Mouse (Mus musculus): ENCODE measurements around the gene Ccdc42. TPM values are rescaled to one million over a fixed set of nuclear protein-coding genes. Genes with fewer than 3 reads are reported as not detected.

Ccdc42 gene
- polyA plus RNA-seq, 2 experiments: 0.39 to 0.50 TPM

GRCm38 (mm10) chr11:68597912-68598311 lies 11.1 kb downstream of the Ccdc42 start:
- ATAC-seq (ENCODE audit: low FRiP score, low read depth) (no peak), DNase-seq (ENCODE audit: low spot score) (no peak)
- Histone ChIP-seq H3K36me3 (ENCODE audit: control insufficient read depth, insufficient read depth, low read length) (no peaks in the 10 kb centered on the region), H3K4me2 (replicated peaks; ENCODE audit: low read depth, low read length, severe bottlenecking) (no peak overlapping the region), H3K27me3 (ENCODE audit: control insufficient read depth, insufficient read depth, low read length) (no peaks in the 10 kb centered on the region), H3K9me3 (ENCODE audit: control insufficient read depth, low read length) (no peaks in the 10 kb centered on the region), H3K4me3 (replicated peaks; ENCODE audit: low read length) (no peak overlapping the region), H3K9ac (ENCODE audit: low read depth, low read length, severe bottlenecking) (no peak overlapping the region), H3K27ac (replicated peaks; ENCODE audit: low read depth, low read length) (no peak overlapping the region), H3K4me1 (ENCODE audit: control insufficient read depth, insufficient read depth, low read length) (peaks cover 28% of the 10 kb centered on the region)
- WGBS: 92% methylated on average over 2 of the region's 2 CpGs
- TF ChIP-seq POLR2A (IDR thresholded peaks at IDR 0.05; ENCODE audit: borderline replicate concordance, extremely low read depth, insufficient read depth, insufficient read length): no peak

DNA sequence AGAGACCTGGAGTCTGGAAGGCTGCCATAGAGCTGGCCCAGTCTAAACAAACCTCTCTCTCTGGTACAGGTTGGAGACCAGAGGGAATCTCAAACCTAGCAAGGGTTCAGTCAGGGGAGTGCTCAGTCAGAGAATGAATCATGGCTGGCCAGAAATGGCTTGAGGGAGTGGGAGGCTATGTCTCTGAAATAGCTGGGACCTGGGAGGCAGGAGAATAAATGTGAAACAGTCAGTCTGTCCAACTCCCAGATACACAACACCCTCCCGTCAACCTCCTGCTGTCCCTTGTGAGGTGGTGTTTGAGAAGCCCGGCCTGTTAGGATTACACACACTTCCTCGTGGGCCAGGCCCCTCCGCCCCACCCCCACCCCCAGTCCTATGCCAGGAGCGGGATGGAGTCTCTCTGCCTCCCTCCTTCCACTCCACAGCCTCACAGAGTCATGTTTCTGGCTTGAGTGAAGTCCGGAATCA lies 13.8 kb downstream of the Ccdc42 start:
- TF ChIP-seq POLR2A (IDR thresholded peaks at IDR 0.05; ENCODE audit: borderline replicate concordance, extremely low read depth, insufficient read depth, insufficient read length): no peak
- 14% methylated on average over 6 of the region's 6 CpGs for WGBS

GRCm38 (mm10) chr11:68601486-68601991 lies 14.7 kb downstream of the Ccdc42 start:
- Histone ChIP-seq H3K36me3 (ENCODE audit: control insufficient read depth, insufficient read depth, low read length) (no peaks in the 10 kb centered on the region), H3K9ac (ENCODE audit: low read depth, low read length, severe bottlenecking) (no peak overlapping the region), H3K27me3 (ENCODE audit: control insufficient read depth, insufficient read depth, low read length) (no peaks in the 10 kb centered on the region), H3K4me2 (replicated peaks; ENCODE audit: low read depth, low read length, severe bottlenecking) (no peak overlapping the region; the same call in 1 of the 2 replicates), H3K27ac (replicated peaks; ENCODE audit: low read depth, low read length) (peak overlapping the region; percentile 79), H3K4me1 (ENCODE audit: control insufficient read depth, insufficient read depth, low read length) (peaks cover 31% of the 10 kb centered on the region), H3K4me3 (replicated peaks; ENCODE audit: low read length) (no peak overlapping the region), H3K9me3 (ENCODE audit: control insufficient read depth, low read length) (no peaks in the 10 kb centered on the region)
- TF ChIP-seq POLR2A (IDR thresholded peaks at IDR 0.05; ENCODE audit: borderline replicate concordance, extremely low read depth, insufficient read depth, insufficient read length): no peak
- ATAC-seq (ENCODE audit: low FRiP score, low read depth) (0 out of 2 replicates have a peak, but pooled peaks have one; percentile 28), DNase-seq (ENCODE audit: low spot score) (peak; percentile 67)
- 11% methylated on average over 9 of the region's 9 CpGs for WGBS

More for the DNA sequence above, 13.8 kb downstream of the Ccdc42 start:
- H3K4me1 ChIP-seq (ENCODE audit: control insufficient read depth, insufficient read depth, low read length): peaks cover 31% of the 10 kb centered on the region
- peak overlapping the region; percentile 79 for H3K27ac ChIP-seq (replicated peaks; ENCODE audit: low read depth, low read length)
- no peak overlapping the region for H3K9ac ChIP-seq (ENCODE audit: low read depth, low read length, severe bottlenecking)
- no peak overlapping the region for H3K4me2 ChIP-seq (replicated peaks; ENCODE audit: low read depth, low read length, severe bottlenecking)
- no peaks in the 10 kb centered on the region for H3K9me3 ChIP-seq (ENCODE audit: control insufficient read depth, low read length)
- DNase-seq (ENCODE audit: low spot score): peak; percentile 16
- no peak overlapping the region for H3K4me3 ChIP-seq (replicated peaks; ENCODE audit: low read length)
- no peaks in the 10 kb centered on the region for H3K27me3 ChIP-seq (ENCODE audit: control insufficient read depth, insufficient read depth, low read length)
- H3K36me3 ChIP-seq (ENCODE audit: control insufficient read depth, insufficient read depth, low read length): no peaks in the 10 kb centered on the region
- ATAC-seq (ENCODE audit: low FRiP score, low read depth): peak; percentile 16; the same call in 1 of the 2 replicates

DNA sequence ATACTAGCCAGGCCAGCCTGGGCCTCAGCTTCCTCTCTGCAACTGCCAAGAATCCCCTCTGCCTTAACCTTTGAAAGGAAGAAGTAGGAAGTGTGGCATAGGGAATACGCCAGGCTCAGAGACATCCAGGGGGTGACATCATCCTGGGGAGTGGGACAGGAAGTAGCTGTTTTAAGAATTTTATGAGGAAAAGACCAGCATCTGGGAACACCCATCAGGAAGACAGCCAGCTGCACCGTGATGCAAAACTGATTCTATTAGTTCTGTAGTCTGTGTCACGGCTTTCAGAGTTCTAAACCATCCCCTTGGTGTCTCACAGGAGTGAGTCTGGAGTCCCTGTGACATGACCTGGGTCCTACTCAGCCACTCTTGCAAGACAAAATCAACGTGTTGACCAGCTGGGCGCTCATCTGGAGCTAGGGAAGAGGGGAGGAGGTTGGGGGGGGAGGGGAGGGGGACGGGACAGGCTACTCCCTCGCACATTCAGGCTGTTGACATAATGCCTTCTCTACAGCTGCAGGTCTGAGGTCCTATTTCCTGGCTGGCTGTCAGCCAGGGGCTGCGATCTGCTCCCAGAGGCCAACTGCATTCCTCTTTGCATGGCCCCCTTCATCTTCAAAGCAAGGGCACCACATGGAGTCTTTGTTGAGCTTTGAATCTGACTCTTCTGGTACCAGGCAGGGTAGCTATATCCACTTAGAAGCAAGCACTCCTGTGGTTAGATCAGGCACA lies 15.5 kb downstream of the Ccdc42 start:
- peaks cover 31% of the 10 kb centered on the region for H3K4me1 ChIP-seq (ENCODE audit: control insufficient read depth, insufficient read depth, low read length)
- H3K4me2 ChIP-seq (replicated peaks; ENCODE audit: low read depth, low read length, severe bottlenecking): no peak overlapping the region
- ATAC-seq (ENCODE audit: low FRiP score, low read depth): peak; percentile 82
- DNase-seq (ENCODE audit: low spot score): peak; percentile 83
- WGBS: 6% methylated on average over 8 of the region's 8 CpGs
- no peaks in the 10 kb centered on the region for H3K27me3 ChIP-seq (ENCODE audit: control insufficient read depth, insufficient read depth, low read length)
- no peaks in the 10 kb centered on the region for H3K9me3 ChIP-seq (ENCODE audit: control insufficient read depth, low read length)
- H3K27ac ChIP-seq (replicated peaks; ENCODE audit: low read depth, low read length): peak overlapping the region; percentile 79
- no peak overlapping the region for H3K9ac ChIP-seq (ENCODE audit: low read depth, low read length, severe bottlenecking)
- no peaks in the 10 kb centered on the region for H3K36me3 ChIP-seq (ENCODE audit: control insufficient read depth, insufficient read depth, low read length)
- H3K4me3 ChIP-seq (replicated peaks; ENCODE audit: low read length): no peak overlapping the region
- no peak for TF ChIP-seq POLR2A (IDR thresholded peaks at IDR 0.05; ENCODE audit: borderline replicate concordance, extremely low read depth, insufficient read depth, insufficient read length)

DNA sequence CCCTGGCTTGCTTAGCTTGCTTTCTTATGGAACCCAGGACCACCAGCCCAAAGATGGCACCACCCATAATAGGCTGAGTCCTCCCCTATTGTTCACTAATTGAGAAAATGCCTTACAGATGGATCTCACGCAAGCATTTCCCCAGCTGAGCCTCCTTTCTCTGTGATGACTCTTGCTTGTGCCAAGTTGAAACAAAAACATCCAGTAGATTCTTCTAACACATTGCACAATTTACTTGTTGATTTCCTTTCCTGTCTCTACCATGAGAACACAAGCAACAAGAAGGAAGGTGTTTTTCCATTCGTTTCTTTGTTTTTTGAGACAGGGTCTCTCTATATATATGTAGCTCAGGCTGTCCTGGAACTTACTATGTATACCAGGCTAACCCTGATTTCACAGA lies 20.2 kb downstream of the Ccdc42 start:
- Histone ChIP-seq H3K4me2 (replicated peaks; ENCODE audit: low read depth, low read length, severe bottlenecking) (no peak overlapping the region), H3K27me3 (ENCODE audit: control insufficient read depth, insufficient read depth, low read length) (no peaks in the 10 kb centered on the region), H3K27ac (replicated peaks; ENCODE audit: low read depth, low read length) (no peak overlapping the region), H3K36me3 (ENCODE audit: control insufficient read depth, insufficient read depth, low read length) (no peaks in the 10 kb centered on the region), H3K9me3 (ENCODE audit: control insufficient read depth, low read length) (no peaks in the 10 kb centered on the region), H3K9ac (ENCODE audit: low read depth, low read length, severe bottlenecking) (no peak overlapping the region), H3K4me3 (replicated peaks; ENCODE audit: low read length) (no peak overlapping the region), H3K4me1 (ENCODE audit: control insufficient read depth, insufficient read depth, low read length) (peaks cover 15% of the 10 kb centered on the region)
- ATAC-seq (ENCODE audit: low FRiP score, low read depth): no peak
- no peak for TF ChIP-seq POLR2A (IDR thresholded peaks at IDR 0.05; ENCODE audit: borderline replicate concordance, extremely low read depth, insufficient read depth, insufficient read length)
- 88% methylated on average over 2 of the region's 2 CpGs for WGBS
- no peak for DNase-seq (ENCODE audit: low spot score)

Measured in limb, embryonic 14.5 days (tissue).